In genomic region chr15:89434136-89434535, GRCm38 (mm10) we compare ENCODE assay signal across 2 mouse cellular contexts.
TF ChIP-seq lines count a peak whose summit lies in the region.

No protein-coding gene starts in this region.

TF ChIP-seq in CH12.LX, 34 proteins besides CTCF, POLR2A, EP300 and RAD21:
- 0 out of 2 replicates have a peak, but pooled peaks have one; percentile 3 for TF ChIP-seq ZNF384 (IDR thresholded peaks at IDR 0.05; ENCODE audit: low read depth, low read length)
- no peak for TF ChIP-seq ZMIZ1 (IDR thresholded peaks at IDR 0.05; ENCODE audit: low read depth, low read length)

TF ChIP-seq in ES-E14, 5 proteins besides CTCF, POLR2A, EP300 and RAD21:
- TF ChIP-seq ZC3H11A (IDR thresholded peaks at IDR 0.05; ENCODE audit: borderline replicate concordance, low read depth, low read length) (no peak), CHD2 (IDR thresholded peaks at IDR 0.05; ENCODE audit: low read depth, low read length) (no peak), MAFK (IDR thresholded peaks at IDR 0.05; ENCODE audit: insufficient read depth, low read depth, low read length) (no peak), HCFC1 (IDR thresholded peaks at IDR 0.05; ENCODE audit: borderline replicate concordance, insufficient read depth, low read length) (no peak), ZNF384 (IDR thresholded peaks at IDR 0.05; ENCODE audit: low read depth, low read length) (no peak)
